8 mouse cellular contexts compared by ENCODE assay signal in the genomic region with DNA sequence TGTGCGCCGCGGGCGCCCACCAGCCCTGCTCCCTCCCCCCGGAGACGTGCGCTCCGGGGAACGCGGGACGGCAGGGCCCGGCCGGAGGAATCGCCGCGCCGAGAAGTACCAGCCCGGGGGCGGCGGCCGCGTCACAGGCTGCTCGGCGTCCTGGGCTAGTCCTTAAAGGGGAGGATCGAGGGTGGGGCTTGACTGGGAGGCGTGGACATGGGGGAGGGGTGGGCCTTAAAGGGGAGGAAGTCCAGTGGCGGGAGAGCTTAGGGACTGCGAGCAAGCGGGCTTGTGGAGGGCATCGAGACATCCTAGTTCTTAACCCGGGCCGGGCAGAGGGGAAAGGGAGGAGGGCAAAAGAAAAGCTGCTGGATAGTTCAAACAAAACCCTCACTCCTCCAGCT. TPM values are rescaled to one million over a fixed set of nuclear protein-coding genes. Genes with fewer than 3 reads are reported as not detected.
DNase-seq lines count a peak whose midpoint lies in the region; ATAC-seq and TF ChIP-seq lines count a peak whose summit lies in the region.

Mapkapk2 (minus strand) TSS at position 127 of the 395 bp plus-strand sequence.

- H3K27ac ChIP-seq in heart, embryonic 12.5 days (ENCODE audit: poor library complexity, severe bottlenecking): peak within 1 kb of the TSS; percentile 96
- H3K27ac ChIP-seq in kidney, postnatal 0 days: peak within 1 kb of the TSS; percentile 95
- H3K27ac ChIP-seq in liver, embryonic 14.5 days: no peak within 1 kb of the TSS
- H3K27ac ChIP-seq in neural tube, embryonic 11.5 days (ENCODE audit: low read depth, low read length): peak within 1 kb of the TSS; percentile 78
- peak within 1 kb of the TSS; percentile 98 for H3K27ac ChIP-seq in stomach, postnatal 0 days (replicated peaks)

- ATAC-seq in heart, embryonic 12.5 days (ENCODE audit: insufficient number of reproducible peaks, low FRiP score): peak; percentile 95
- ATAC-seq in kidney, postnatal 0 days (replicated peaks; ENCODE audit: low FRiP score, low read depth): peak; percentile 96
- peak; percentile 96 for ATAC-seq in liver, embryonic 14.5 days (ENCODE audit: insufficient read depth)
- ATAC-seq in neural tube, embryonic 11.5 days (ENCODE audit: insufficient read depth, low FRiP score, low TSS enrichment): peak; percentile 97
- ATAC-seq in stomach, postnatal 0 days (ENCODE audit: low FRiP score, low TSS enrichment): peak; percentile 95

- no peaks in the 10 kb centered on the region; the same call in 1 of the 2 replicates for H3K36me3 ChIP-seq in erythroblast, embryonic 14.5 days (ENCODE audit: control insufficient read depth)
- no peaks in the 10 kb centered on the region for H3K36me3 ChIP-seq in heart, embryonic 12.5 days
- H3K36me3 ChIP-seq in kidney, postnatal 0 days (ENCODE audit: insufficient read depth, low read length): no peaks in the 10 kb centered on the region
- no peaks in the 10 kb centered on the region for H3K36me3 ChIP-seq in liver, embryonic 14.5 days (replicated peaks; ENCODE audit: control insufficient read depth, insufficient read depth, low read depth)
- H3K36me3 ChIP-seq in neural tube, embryonic 11.5 days (ENCODE audit: control insufficient read depth, insufficient read depth, low read length): no peaks in the 10 kb centered on the region
- H3K36me3 ChIP-seq in stomach, postnatal 0 days (ENCODE audit: control insufficient read depth, insufficient read depth, low read length): no peaks in the 10 kb centered on the region

- no peaks in the 10 kb centered on the region for H3K9me3 ChIP-seq in erythroblast, embryonic 14.5 days (ENCODE audit: control insufficient read depth, low read length)
- no peaks in the 10 kb centered on the region for H3K9me3 ChIP-seq in heart, embryonic 12.5 days (replicated peaks)
- H3K9me3 ChIP-seq in kidney, postnatal 0 days (replicated peaks; ENCODE audit: low read length): no peaks in the 10 kb centered on the region
- H3K9me3 ChIP-seq in liver, embryonic 14.5 days (ENCODE audit: control insufficient read depth, low read length): no peaks in the 10 kb centered on the region
- no peaks in the 10 kb centered on the region for H3K9me3 ChIP-seq in neural tube, embryonic 11.5 days (ENCODE audit: control insufficient read depth, low read length)
- no peaks in the 10 kb centered on the region for H3K9me3 ChIP-seq in stomach, postnatal 0 days (ENCODE audit: control insufficient read depth, low read length)

- TF ChIP-seq EP300 in liver, embryonic 14.5 days (IDR thresholded peaks at IDR 0.05; ENCODE audit: low read depth): no peak
- TF ChIP-seq EP300 in stomach, postnatal 0 days (optimal IDR thresholded peaks at IDR 0.05): no peak

- peak within 1 kb of the TSS; percentile 84 for H3K4me3 ChIP-seq in erythroblast, embryonic 14.5 days (replicated peaks)
- H3K4me3 ChIP-seq in heart, embryonic 12.5 days: peak within 1 kb of the TSS; percentile 87
- H3K4me3 ChIP-seq in kidney, postnatal 0 days (replicated peaks; ENCODE audit: low read depth, low read length): peak within 1 kb of the TSS; percentile 83
- H3K4me3 ChIP-seq in liver, embryonic 14.5 days (ENCODE audit: insufficient read depth in 1 of 2, low read depth in 2 of 2, low read length in 2 of 2): peak within 1 kb of the TSS; percentile 71 to 72
- H3K4me3 ChIP-seq in neural tube, embryonic 11.5 days (ENCODE audit: low read depth, low read length): peak within 1 kb of the TSS; percentile 92
- peak within 1 kb of the TSS; percentile 93 for H3K4me3 ChIP-seq in stomach, postnatal 0 days (ENCODE audit: low read depth, low read length)

- peaks cover 30% of the 10 kb centered on the region for H3K4me1 ChIP-seq in erythroblast, embryonic 14.5 days (ENCODE audit: control insufficient read depth)
- peaks cover 38% of the 10 kb centered on the region for H3K4me1 ChIP-seq in heart, embryonic 12.5 days (replicated peaks)
- H3K4me1 ChIP-seq in kidney, postnatal 0 days (replicated peaks; ENCODE audit: insufficient read depth, low read length): peaks cover 35% of the 10 kb centered on the region
- peaks cover 7 to 22% of the 10 kb centered on the region in 2 experiments for H3K4me1 ChIP-seq in liver, embryonic 14.5 days (replicated peaks; ENCODE audit: control insufficient read depth in 2 of 2, insufficient read depth in 2 of 2, low read length in 1 of 2)
- peaks cover 11% of the 10 kb centered on the region for H3K4me1 ChIP-seq in neural tube, embryonic 11.5 days (ENCODE audit: control insufficient read depth, insufficient read depth, low read length)
- H3K4me1 ChIP-seq in stomach, postnatal 0 days (replicated peaks; ENCODE audit: control insufficient read depth, insufficient read depth): peaks cover 12% of the 10 kb centered on the region; the same call in 1 of the 2 replicates

- no peak for TF ChIP-seq CTCF in brain, embryonic 14.5 days (IDR thresholded peaks at IDR 0.05; ENCODE audit: borderline replicate concordance, extremely low read depth, insufficient read depth, insufficient read length)
- no peak for TF ChIP-seq CTCF in kidney, postnatal 0 days (IDR thresholded peaks at IDR 0.05; ENCODE audit: low read depth)
- no peak for TF ChIP-seq CTCF in liver, embryonic 14.5 days (IDR thresholded peaks at IDR 0.05; ENCODE audit: low read depth)
- no peak for TF ChIP-seq CTCF in stomach, postnatal 0 days (IDR thresholded peaks at IDR 0.05; ENCODE audit: low read depth)

- peak within 1 kb of the TSS; percentile 98 for H3K9ac ChIP-seq in heart, embryonic 12.5 days
- peak within 1 kb of the TSS; percentile 93 for H3K9ac ChIP-seq in kidney, postnatal 0 days (ENCODE audit: low read depth, low read length)
- peak within 1 kb of the TSS; percentile 60 for H3K9ac ChIP-seq in liver, embryonic 14.5 days (replicated peaks)
- H3K9ac ChIP-seq in neural tube, embryonic 11.5 days (ENCODE audit: low read length): peak within 1 kb of the TSS; percentile 92
- H3K9ac ChIP-seq in stomach, postnatal 0 days (ENCODE audit: low read length): peak within 1 kb of the TSS; percentile 94

- peak within 1 kb of the TSS; percentile 89 for H3K4me2 ChIP-seq in heart, embryonic 12.5 days
- H3K4me2 ChIP-seq in kidney, postnatal 0 days (ENCODE audit: low read length): peak within 1 kb of the TSS; percentile 88
- H3K4me2 ChIP-seq in liver, embryonic 14.5 days (ENCODE audit: low read depth): peak within 1 kb of the TSS; percentile 95
- peak within 1 kb of the TSS; percentile 81 for H3K4me2 ChIP-seq in neural tube, embryonic 11.5 days (ENCODE audit: low read depth)
- H3K4me2 ChIP-seq in stomach, postnatal 0 days (replicated peaks; ENCODE audit: low read depth): peak within 1 kb of the TSS; percentile 84

- TF ChIP-seq POLR2A in brain, embryonic 14.5 days (IDR thresholded peaks at IDR 0.05; ENCODE audit: borderline replicate concordance, extremely low read depth, insufficient read depth, insufficient read length, poor library complexity, severe bottlenecking): peak; percentile 90

- DNase-seq in CD4-positive helper T cell, adult 2 months (ENCODE audit: low read depth, low spot score): peak; percentile 90
- peak; percentile 98 for DNase-seq in brain, embryonic 14.5 days (ENCODE audit: low read depth)
- peak; percentile 98 for DNase-seq in kidney, postnatal 0 days (ENCODE audit: low spot score)
- DNase-seq in liver, embryonic 14.5 days (ENCODE audit: low read depth in 3 of 3, low spot score in 3 of 3): peak; percentile 79 to 88 (median 83)
- peak; percentile 93 for DNase-seq in neural tube, embryonic 11.5 days (ENCODE audit: low spot score)
- DNase-seq in stomach, postnatal 0 days (ENCODE audit: low spot score): peak; percentile 97

- WGBS in heart, embryonic 12.5 days: under 1% methylated on average over 32 of the region's 32 CpGs
- 1% methylated on average over 32 of the region's 32 CpGs for whole genome bisulfite sequencing in kidney, postnatal 0 days
- 1% methylated on average over 32 of the region's 32 CpGs for WGBS in liver, embryonic 14.5 days (ENCODE audit: insufficient replicate concordance)
- under 1% methylated on average over 29 of the region's 32 CpGs for WGBS in neural tube, embryonic 11.5 days
- WGBS in stomach, postnatal 0 days: 0% methylated on average over 30 of the region's 32 CpGs

- peaks cover 31% of the 10 kb centered on the region for H3K27me3 ChIP-seq in erythroblast, embryonic 14.5 days (ENCODE audit: control insufficient read depth)
- no peaks in the 10 kb centered on the region for H3K27me3 ChIP-seq in heart, embryonic 12.5 days (replicated peaks)
- H3K27me3 ChIP-seq in kidney, postnatal 0 days (ENCODE audit: insufficient read depth, low read length): no peaks in the 10 kb centered on the region
- peaks cover 4% of the 10 kb centered on the region; the same call in 1 of the 2 replicates for H3K27me3 ChIP-seq in liver, embryonic 14.5 days (ENCODE audit: control insufficient read depth, insufficient read depth, low read length)
- H3K27me3 ChIP-seq in neural tube, embryonic 11.5 days (ENCODE audit: control insufficient read depth, insufficient read depth, low read length): no peaks in the 10 kb centered on the region
- H3K27me3 ChIP-seq in stomach, postnatal 0 days (ENCODE audit: control insufficient read depth, insufficient read depth, low read length): no peaks in the 10 kb centered on the region

RNA-seq across cellular contexts. Expression of gene Mapkapk2, which starts in this region (rescaled TPM):
- polyA plus RNA-seq in brain, embryonic 14.5 days (2012; rRNA removed): 50.5 and 52.9 TPM in 2 replicates
- polyA plus RNA-seq in erythroblast, embryonic 14.5 days (2012): 1.3 and 1.5 TPM in 2 replicates
- 89.1 and 93.0 TPM in 2 replicates for polyA plus RNA-seq in heart, embryonic 12.5 days (2016; fragmentation: Nextera tagmentation; extraction: Ambion mirVana)
- polyA plus RNA-seq in kidney, postnatal 0 days (2015; fragmentation: Nextera tagmentation; extraction: Ambion mirVana): 50.1 and 55.9 TPM in 2 replicates
- polyA plus RNA-seq in liver, embryonic 14.5 days (2012; rRNA removed): 10.3 and 12.9 TPM in 2 replicates
- polyA plus RNA-seq in liver, embryonic 14.5 days (2014; fragmentation: Nextera tagmentation; extraction: Ambion mirVana): 12.8 and 13.6 TPM in 2 replicates
- 36.5 and 39.7 TPM in 2 replicates for polyA plus RNA-seq in neural tube, embryonic 11.5 days (2014; fragmentation: Nextera tagmentation; extraction: Ambion mirVana)
- polyA plus RNA-seq in stomach, postnatal 0 days (2015; fragmentation: Nextera tagmentation; extraction: Ambion mirVana): 34.6 and 35.4 TPM in 2 replicates
